Mouse (Mus musculus): ENCODE data around the gene Dnmt1. TPM values are rescaled to one million over a fixed set of nuclear protein-coding genes. Genes with fewer than 3 reads are reported as not detected.

The Dnmt1 gene
- polyA plus RNA-seq, 1 experiment from 2014 or later: 65.4 TPM

- H3K4me3 ChIP-seq (ENCODE audit: low read depth, low read length): no peak overlapping the region
- no peak overlapping the region for H3K4me2 ChIP-seq (ENCODE audit: low read length)
- no peaks in the 10 kb centered on the region for H3K9me3 ChIP-seq (ENCODE audit: control insufficient read depth, low read length)
- no peaks in the 10 kb centered on the region; the same call in 1 of the 2 replicates for H3K4me1 ChIP-seq (replicated peaks; ENCODE audit: control insufficient read depth, insufficient read depth, low read length)
- H3K27ac ChIP-seq (ENCODE audit: low read depth): no peak overlapping the region
- no peaks in the 10 kb centered on the region for H3K27me3 ChIP-seq (replicated peaks; ENCODE audit: control insufficient read depth, insufficient read depth, low read length)
- no peaks in the 10 kb centered on the region for H3K36me3 ChIP-seq (ENCODE audit: control insufficient read depth, insufficient read depth, low read length)
- DNase-seq (ENCODE audit: low spot score) (no peak), ATAC-seq (replicated peaks; ENCODE audit: low FRiP score, low TSS enrichment, low read depth) (no peak)
- H3K9ac ChIP-seq (ENCODE audit: low read length): no peak overlapping the region
- 87% methylated on average over 8 of the region's 8 CpGs for whole genome bisulfite sequencing
These were observed 37.4 kb upstream of the Dnmt1 start for GRCm38 (mm10) chr9:20997065-20997464.

- H3K27me3 ChIP-seq (replicated peaks; ENCODE audit: control insufficient read depth, insufficient read depth, low read length): no peaks in the 10 kb centered on the region
- 79% methylated on average over 3 of the region's 3 CpGs for WGBS
- no peak overlapping the region for H3K27ac ChIP-seq (ENCODE audit: low read depth)
- H3K36me3 ChIP-seq (ENCODE audit: control insufficient read depth, insufficient read depth, low read length): no peaks in the 10 kb centered on the region
- DNase-seq (ENCODE audit: low spot score) (no peak), ATAC-seq (replicated peaks; ENCODE audit: low FRiP score, low TSS enrichment, low read depth) (no peak)
- no peak overlapping the region for H3K4me2 ChIP-seq (ENCODE audit: low read length)
- no peaks in the 10 kb centered on the region for H3K9me3 ChIP-seq (ENCODE audit: control insufficient read depth, low read length)
- H3K4me3 ChIP-seq (ENCODE audit: low read depth, low read length): no peak overlapping the region
- no peak overlapping the region for H3K9ac ChIP-seq (ENCODE audit: low read length)
- peaks cover 8% of the 10 kb centered on the region for H3K4me1 ChIP-seq (replicated peaks; ENCODE audit: control insufficient read depth, insufficient read depth, low read length)
These were observed 35.4 kb upstream of the Dnmt1 start for GRCm38 (mm10) chr9:20995069-20995468.

GRCm38 (mm10) chr9:20993165-20993898 lies 33.6 kb upstream of the Dnmt1 start:
- Histone ChIP-seq H3K9me3 (ENCODE audit: control insufficient read depth, low read length) (no peaks in the 10 kb centered on the region), H3K9ac (ENCODE audit: low read length) (0 out of 2 replicates have a peak overlapping the region, but pooled peaks have one; percentile 10), H3K4me1 (replicated peaks; ENCODE audit: control insufficient read depth, insufficient read depth, low read length) (peaks cover 8% of the 10 kb centered on the region), H3K4me2 (ENCODE audit: low read length) (no peak overlapping the region), H3K27ac (ENCODE audit: low read depth) (0 out of 2 replicates have a peak overlapping the region, but pooled peaks have one; percentile 16), H3K36me3 (ENCODE audit: control insufficient read depth, insufficient read depth, low read length) (no peaks in the 10 kb centered on the region), H3K4me3 (ENCODE audit: low read depth, low read length) (no peak overlapping the region), H3K27me3 (replicated peaks; ENCODE audit: control insufficient read depth, insufficient read depth, low read length) (no peaks in the 10 kb centered on the region)
- ATAC-seq (replicated peaks; ENCODE audit: low FRiP score, low TSS enrichment, low read depth): peak; percentile 78
- 31% methylated on average over 5 of the region's 5 CpGs for WGBS
- DNase-seq (ENCODE audit: low spot score): no peak

GRCm38 (mm10) chr9:20991587-20991986 lies 31.9 kb upstream of the Dnmt1 start:
- Histone ChIP-seq H3K4me2 (ENCODE audit: low read length) (no peak overlapping the region), H3K9ac (ENCODE audit: low read length) (no peak overlapping the region), H3K27me3 (replicated peaks; ENCODE audit: control insufficient read depth, insufficient read depth, low read length) (no peaks in the 10 kb centered on the region), H3K27ac (ENCODE audit: low read depth) (no peak overlapping the region), H3K9me3 (ENCODE audit: control insufficient read depth, low read length) (no peaks in the 10 kb centered on the region), H3K4me3 (ENCODE audit: low read depth, low read length) (no peak overlapping the region), H3K4me1 (replicated peaks; ENCODE audit: control insufficient read depth, insufficient read depth, low read length) (peaks cover 18% of the 10 kb centered on the region), H3K36me3 (ENCODE audit: control insufficient read depth, insufficient read depth, low read length) (no peaks in the 10 kb centered on the region)
- DNase-seq (ENCODE audit: low spot score) (no peak), ATAC-seq (replicated peaks; ENCODE audit: low FRiP score, low TSS enrichment, low read depth) (no peak)
- WGBS: 97% methylated on average over 4 of the region's 4 CpGs

- Histone ChIP-seq H3K36me3 (ENCODE audit: control insufficient read depth, insufficient read depth, low read length) (no peaks in the 10 kb centered on the region), H3K4me1 (replicated peaks; ENCODE audit: control insufficient read depth, insufficient read depth, low read length) (peaks cover 25% of the 10 kb centered on the region), H3K4me3 (ENCODE audit: low read depth, low read length) (no peak overlapping the region), H3K4me2 (ENCODE audit: low read length) (peak overlapping the region; percentile 34), H3K9me3 (ENCODE audit: control insufficient read depth, low read length) (no peaks in the 10 kb centered on the region), H3K9ac (ENCODE audit: low read length) (no peak overlapping the region), H3K27me3 (replicated peaks; ENCODE audit: control insufficient read depth, insufficient read depth, low read length) (no peaks in the 10 kb centered on the region), H3K27ac (ENCODE audit: low read depth) (no peak overlapping the region)
- 7% methylated on average over 10 of the region's 10 CpGs for WGBS
- ATAC-seq (replicated peaks; ENCODE audit: low FRiP score, low TSS enrichment, low read depth) (no peak), DNase-seq (ENCODE audit: low spot score) (peak; percentile 68)
These were observed 31.2 kb upstream of the Dnmt1 start for GRCm38 (mm10) chr9:20990861-20991260.

- Histone ChIP-seq H3K9me3 (ENCODE audit: control insufficient read depth, low read length) (no peaks in the 10 kb centered on the region), H3K36me3 (ENCODE audit: control insufficient read depth, insufficient read depth, low read length) (no peaks in the 10 kb centered on the region), H3K27ac (ENCODE audit: low read depth) (peak overlapping the region; percentile 78), H3K4me3 (ENCODE audit: low read depth, low read length) (no peak overlapping the region), H3K9ac (ENCODE audit: low read length) (no peak overlapping the region), H3K27me3 (replicated peaks; ENCODE audit: control insufficient read depth, insufficient read depth, low read length) (no peaks in the 10 kb centered on the region), H3K4me1 (replicated peaks; ENCODE audit: control insufficient read depth, insufficient read depth, low read length) (peaks cover 30% of the 10 kb centered on the region), H3K4me2 (ENCODE audit: low read length) (no peak overlapping the region)
- WGBS: 25% methylated on average over 7 of the region's 7 CpGs
- no peak for DNase-seq (ENCODE audit: low spot score)
- ATAC-seq (replicated peaks; ENCODE audit: low FRiP score, low TSS enrichment, low read depth): no peak
These were observed 28.3 kb upstream of the Dnmt1 start for GRCm38 (mm10) chr9:20987953-20988352.

- H3K9ac ChIP-seq (ENCODE audit: low read length): no peak overlapping the region
- H3K4me1 ChIP-seq (replicated peaks; ENCODE audit: control insufficient read depth, insufficient read depth, low read length): peaks cover 30% of the 10 kb centered on the region
- no peaks in the 10 kb centered on the region for H3K36me3 ChIP-seq (ENCODE audit: control insufficient read depth, insufficient read depth, low read length)
- H3K27me3 ChIP-seq (replicated peaks; ENCODE audit: control insufficient read depth, insufficient read depth, low read length): no peaks in the 10 kb centered on the region
- H3K4me3 ChIP-seq (ENCODE audit: low read depth, low read length): no peak overlapping the region
- peak overlapping the region; percentile 78 for H3K27ac ChIP-seq (ENCODE audit: low read depth)
- H3K9me3 ChIP-seq (ENCODE audit: control insufficient read depth, low read length): no peaks in the 10 kb centered on the region
- peak; percentile 72 for ATAC-seq (replicated peaks; ENCODE audit: low FRiP score, low TSS enrichment, low read depth)
- peak overlapping the region; percentile 6; the same call in 1 of the 2 replicates for H3K4me2 ChIP-seq (ENCODE audit: low read length)
- WGBS: 41% methylated on average over 15 of the region's 15 CpGs
- peak; percentile 79 for DNase-seq (ENCODE audit: low spot score)
These were observed 27.4 kb upstream of the Dnmt1 start for GRCm38 (mm10) chr9:20986952-20987686.

GRCm38 (mm10) chr9:20983169-20983568 lies 23.5 kb upstream of the Dnmt1 start:
- peaks cover 25% of the 10 kb centered on the region for H3K4me1 ChIP-seq (replicated peaks; ENCODE audit: control insufficient read depth, insufficient read depth, low read length)
- WGBS: 45% methylated on average over 5 of the region's 5 CpGs
- H3K9me3 ChIP-seq (ENCODE audit: control insufficient read depth, low read length): no peaks in the 10 kb centered on the region
- DNase-seq (ENCODE audit: low spot score) (no peak), ATAC-seq (replicated peaks; ENCODE audit: low FRiP score, low TSS enrichment, low read depth) (no peak)
- H3K27me3 ChIP-seq (replicated peaks; ENCODE audit: control insufficient read depth, insufficient read depth, low read length): no peaks in the 10 kb centered on the region
- no peaks in the 10 kb centered on the region for H3K36me3 ChIP-seq (ENCODE audit: control insufficient read depth, insufficient read depth, low read length)
- no peak overlapping the region for H3K9ac ChIP-seq (ENCODE audit: low read length)
- no peak overlapping the region for H3K4me3 ChIP-seq (ENCODE audit: low read depth, low read length)
- no peak overlapping the region for H3K27ac ChIP-seq (ENCODE audit: low read depth)
- H3K4me2 ChIP-seq (ENCODE audit: low read length): no peak overlapping the region

Data from intestine, embryonic 14.5 days (tissue).